Mouse (Mus musculus) spleen, adult 2 months (tissue): ENCODE results near the gene Arhgap28. TPM values are rescaled to one million over a fixed set of nuclear protein-coding genes. Genes with fewer than 3 reads are reported as not detected.

Experiments
- DNase-seq, 2 experiments: peaks; one replicate each; pipeline versions ENCODE4 v3.0.0 to v3.0.0-alpha.2; 2012 to 2021; ENCODE audit warnings: low spot score in 2 of 2, low read depth in 1 of 2
- H3K27ac ChIP-seq: fragments of 200-500 bp; 2 replicates; pipeline ENCODE4 v1.5.1; 2012; ENCODE audit warnings: low read length, inconsistent platforms; ENCODE audit not compliant: insufficient read depth
- H3K27me3 ChIP-seq: fragments of 200-500 bp; 2 replicates; pipeline ENCODE4 v1.6.1; 2012; ENCODE audit warnings: mild to moderate bottlenecking, moderate library complexity, low read length, inconsistent platforms; ENCODE audit not compliant: control insufficient read depth, insufficient read depth
- H3K36me3 ChIP-seq: fragments of 200-500 bp; 2 replicates; pipeline ENCODE4 v1.6.1; 2012; ENCODE audit warnings: mild to moderate bottlenecking, low read length, inconsistent platforms; ENCODE audit not compliant: control insufficient read depth, insufficient read depth
- H3K4me1 ChIP-seq: fragments of 200-500 bp; 2 replicates; pipeline ENCODE4 v1.6.1; 2011; ENCODE audit warnings: inconsistent platforms; ENCODE audit not compliant: control insufficient read depth, insufficient read depth, insufficient read length
- H3K4me3 ChIP-seq: fragments of 200-500 bp; 2 replicates; pipeline ENCODE4 v1.5.1; 2011; ENCODE audit warnings: mild to moderate bottlenecking, inconsistent platforms; ENCODE audit not compliant: insufficient read depth, insufficient read length; ENCODE audit errors: extremely low read depth
- CTCF ChIP-seq: fragments of 200-500 bp; IDR thresholded peaks from 2 replicates; pipeline ENCODE4 v1.5.1; 2011; ENCODE audit warnings: mild to moderate bottlenecking, inconsistent platforms; ENCODE audit not compliant: insufficient read depth, insufficient read length, insufficient replicate concordance; ENCODE audit errors: extremely low read depth
- POLR2A ChIP-seq: fragments of 200-500 bp; IDR thresholded peaks from 2 replicates; pipeline ENCODE4 v1.6.1; 2011; ENCODE audit warnings: low read depth, low read length, inconsistent platforms
- WGBS: fragments of 180-500 bp; shearing (Covaris S2); methylation state at CpG from one replicate; pipeline ENCODE4 v1.1.7; 2018; 5-methylcytosine and 5-hydroxymethylcytosine counted together
- polyA plus RNA-seq: library from polyadenylated mRNA; depleted of rRNA; stranded (reverse); fragments of >200 nt; gene quantifications from 2 replicates; pipeline ENCODE4 v1.2.3, GENCODE M21; 2012

Gene Arhgap28
- polyA plus RNA-seq, 1 experiment = 1.1 TPM

DNA sequence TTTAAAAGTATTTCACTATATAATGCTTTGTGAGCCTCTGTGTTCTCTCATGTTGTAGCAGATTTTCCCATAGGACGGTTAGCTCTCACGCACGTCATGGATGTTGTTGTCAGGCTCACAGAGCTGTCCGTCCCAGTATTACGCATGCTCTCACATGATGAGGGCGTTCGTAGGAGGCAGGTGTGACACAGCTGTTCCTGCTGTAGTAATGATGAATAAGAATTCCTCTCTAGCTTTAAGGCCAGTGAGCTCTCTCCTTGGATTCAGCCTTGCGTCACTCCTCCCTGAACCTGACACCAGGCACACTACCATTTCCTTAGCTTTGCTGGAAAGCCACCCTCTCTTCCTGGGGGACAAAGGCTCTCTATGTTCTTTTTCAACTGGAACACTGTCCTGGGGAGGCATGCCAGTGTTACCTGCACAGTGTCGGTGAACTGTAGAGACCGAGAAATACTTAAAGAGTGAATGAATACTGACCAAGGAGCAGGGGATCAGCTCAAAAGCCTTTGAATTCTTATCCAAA, 96.3 kb downstream of the Arhgap28 start:
- DNase-seq = no peak
- H3K27ac ChIP-seq = no peak overlapping the region
- no peak overlapping the region for H3K4me3 ChIP-seq
- TF ChIP-seq CTCF (no peak), POLR2A (no peak)
- 94% methylated on average over 10 of the region's 10 CpGs for WGBS
- no peaks in the 10 kb centered on the region for H3K27me3 ChIP-seq
- H3K4me1 ChIP-seq = no peaks in the 10 kb centered on the region
- no peaks in the 10 kb centered on the region for H3K36me3 ChIP-seq

DNA sequence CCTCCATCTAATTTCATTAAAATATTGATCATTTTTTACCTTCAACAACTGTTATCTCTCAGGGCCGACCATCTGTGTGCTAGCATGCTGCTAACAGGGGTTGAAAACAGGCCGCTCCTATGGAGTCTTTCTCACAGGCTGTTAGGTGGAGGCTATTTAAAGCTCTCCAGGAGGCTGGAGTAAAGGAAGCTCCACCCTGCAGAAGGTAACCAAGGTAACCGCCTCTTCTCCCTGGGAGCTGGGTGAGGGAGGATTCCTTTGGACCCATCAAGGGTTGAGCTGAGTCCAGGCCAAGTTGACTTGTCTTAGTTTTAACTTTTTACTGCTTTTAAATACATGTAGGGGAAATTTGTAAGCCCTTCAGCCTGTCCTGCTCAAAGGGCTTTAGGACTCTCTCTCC, 97.7 kb downstream of the Arhgap28 start:
- no peak for DNase-seq
- Histone ChIP-seq H3K36me3 (no peaks in the 10 kb centered on the region), H3K27ac (no peak overlapping the region), H3K4me1 (no peaks in the 10 kb centered on the region), H3K4me3 (no peak overlapping the region), H3K27me3 (no peaks in the 10 kb centered on the region)
- TF ChIP-seq POLR2A (no peak), CTCF (no peak)
- WGBS = 84% methylated on average over 3 of the region's 3 CpGs

- Histone ChIP-seq H3K27me3 (no peaks in the 10 kb centered on the region), H3K36me3 (no peaks in the 10 kb centered on the region), H3K27ac (no peak overlapping the region), H3K4me3 (no peak overlapping the region), H3K4me1 (no peaks in the 10 kb centered on the region)
- TF ChIP-seq CTCF = no peak
- TF ChIP-seq POLR2A = no peak
- WGBS = 91% methylated on average over 14 of the region's 14 CpGs
- DNase-seq = no peak
Measured at GRCm38 (mm10) chr17:67904315-67904944, 99.5 kb downstream of the Arhgap28 start.

- H3K4me1 ChIP-seq = no peaks in the 10 kb centered on the region
- no peak for DNase-seq
- H3K27ac ChIP-seq = no peak overlapping the region
- H3K27me3 ChIP-seq = no peaks in the 10 kb centered on the region
- TF ChIP-seq CTCF = no peak
- no peak for TF ChIP-seq POLR2A
- H3K4me3 ChIP-seq = no peak overlapping the region
- H3K36me3 ChIP-seq = no peaks in the 10 kb centered on the region
- 80% methylated on average over 4 of the region's 4 CpGs for WGBS
Measured at GRCm38 (mm10) chr17:67902847-67903246, 101.1 kb downstream of the Arhgap28 start.

DNA sequence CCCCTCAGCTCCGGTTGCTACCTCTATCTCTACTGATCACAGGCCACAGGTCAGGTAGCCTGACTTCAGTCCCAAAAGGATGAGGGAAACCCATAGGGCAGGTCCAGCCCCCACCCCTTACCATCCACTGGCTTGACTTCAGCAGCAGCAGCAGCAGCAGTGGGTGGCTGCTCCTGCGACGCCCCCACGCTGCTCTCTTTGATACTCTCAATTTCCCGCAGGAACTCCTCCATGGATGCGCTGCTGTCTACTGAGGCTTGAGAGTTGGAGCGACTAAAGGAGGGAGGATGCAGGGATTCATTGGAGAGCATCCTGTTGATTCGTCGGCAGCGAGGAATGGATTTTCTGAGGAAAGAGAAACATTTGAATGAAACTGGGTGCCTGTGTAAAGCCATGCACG, 102.8 kb downstream of the Arhgap28 start:
- WGBS = 88% methylated on average over 11 of the region's 11 CpGs
- TF ChIP-seq POLR2A = no peak
- TF ChIP-seq CTCF = no peak
- no peaks in the 10 kb centered on the region for H3K27me3 ChIP-seq
- DNase-seq = no peak
- H3K36me3 ChIP-seq = no peaks in the 10 kb centered on the region
- no peak overlapping the region for H3K4me3 ChIP-seq
- no peak overlapping the region for H3K27ac ChIP-seq
- H3K4me1 ChIP-seq = no peaks in the 10 kb centered on the region

GRCm38 (mm10) chr17:67899376-67899775, 104.5 kb downstream of the Arhgap28 start:
- Histone ChIP-seq H3K27me3 (no peaks in the 10 kb centered on the region), H3K27ac (no peak overlapping the region), H3K4me1 (no peaks in the 10 kb centered on the region), H3K36me3 (no peaks in the 10 kb centered on the region), H3K4me3 (no peak overlapping the region)
- DNase-seq = no peak
- TF ChIP-seq CTCF (no peak), POLR2A (no peak)
- 93% methylated on average over 5 of the region's 5 CpGs for WGBS

DNA sequence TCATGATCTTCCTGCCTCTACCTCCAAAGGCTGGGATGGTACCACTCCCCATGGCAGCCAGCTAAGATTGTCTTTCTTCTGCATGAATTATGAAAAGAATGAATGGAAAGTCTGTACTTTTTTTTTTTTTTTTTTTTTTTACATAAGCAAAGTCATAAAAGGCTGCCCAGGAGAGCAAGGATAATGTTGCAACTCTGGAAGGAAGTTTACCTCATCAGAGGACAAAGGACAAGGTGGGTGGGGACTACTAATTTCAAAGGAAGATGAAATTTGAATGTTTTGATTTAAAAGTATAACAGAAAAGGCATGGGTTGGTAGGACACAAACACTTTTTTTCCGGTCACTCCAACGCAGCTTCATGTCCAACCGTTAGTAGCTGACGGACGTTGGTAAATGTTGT, 107.5 kb downstream of the Arhgap28 start:
- H3K4me1 ChIP-seq = no peaks in the 10 kb centered on the region
- WGBS = 92% methylated on average over 5 of the region's 5 CpGs
- H3K36me3 ChIP-seq = no peaks in the 10 kb centered on the region
- no peak overlapping the region for H3K27ac ChIP-seq
- no peak for TF ChIP-seq CTCF
- TF ChIP-seq POLR2A = no peak
- DNase-seq = no peak
- no peak overlapping the region for H3K4me3 ChIP-seq
- H3K27me3 ChIP-seq = no peaks in the 10 kb centered on the region
